Mouse (Mus musculus) embryonic fibroblast, embryonic 13.5 days (primary cell): ENCODE results near the gene Gm3854.

ENCODE experiments used
- CTCF ChIP-seq: IDR thresholded peaks from 2 replicates; pipeline ENCODE4 v1.5.1; 2011; ENCODE audit warnings: mild to moderate bottlenecking, control low read depth, low read length, moderate library complexity, borderline replicate concordance; ENCODE audit not compliant: insufficient read depth
- POLR2A ChIP-seq: IDR thresholded peaks from 2 replicates; pipeline ENCODE4 v1.6.1; 2011; ENCODE audit warnings: low read depth, mild to moderate bottlenecking, control low read depth, low read length, moderate library complexity

DNA sequence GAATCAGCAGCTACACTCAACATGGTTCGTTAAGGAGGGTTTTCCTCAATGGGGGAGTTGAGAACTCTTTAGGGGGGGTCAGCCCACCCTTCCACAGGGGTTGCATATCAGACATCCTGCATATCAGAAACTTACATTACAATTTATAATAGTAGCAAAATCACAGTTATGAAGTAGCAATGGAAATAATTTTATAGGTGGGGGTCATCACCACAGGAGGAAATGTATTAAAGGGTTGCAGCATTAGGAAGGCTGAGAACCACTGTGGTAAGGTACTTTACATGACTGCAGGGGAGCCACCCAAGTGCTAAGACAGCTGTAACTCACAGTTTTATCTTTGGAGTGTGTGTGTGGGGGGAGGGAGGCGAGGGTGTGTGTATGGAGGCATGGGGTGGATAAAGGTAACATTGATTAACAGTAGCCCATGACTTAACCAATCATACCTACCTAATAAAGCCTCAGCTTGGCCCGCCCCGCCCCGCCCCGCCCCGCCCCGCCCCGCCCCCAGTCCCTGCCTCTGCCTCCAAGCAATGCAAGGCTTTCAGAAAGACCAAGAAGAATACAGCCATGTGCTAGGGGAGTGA is 17.0 kb downstream of the Gm3854 start:
- TF ChIP-seq CTCF (no peak), POLR2A (no peak)
